Mouse (Mus musculus) cortical plate, adult 2 months (tissue): ENCODE measurements around the gene Gm36864. TPM values are rescaled to one million over a fixed set of nuclear protein-coding genes. Genes with fewer than 3 reads are reported as not detected.
A peak's percentile ranks its signal among the peaks of the same experiment; 100 is the strongest.

Source experiments
- H3K27ac ChIP-seq: fragments of 200-500 bp; 2 replicates; pipeline ENCODE4 v1.5.1; 2012; ENCODE audit warnings: low read length, control low read depth, inconsistent platforms; ENCODE audit not compliant: insufficient read depth
- H3K4me1 ChIP-seq: fragments of 200-500 bp; 2 replicates; pipeline ENCODE4 v1.6.1; 2011; ENCODE audit warnings: low read length; ENCODE audit not compliant: control insufficient read depth, insufficient read depth
- H3K4me3 ChIP-seq: fragments of 200-500 bp; 2 replicates; pipeline ENCODE4 v1.5.1; 2011; ENCODE audit warnings: mild to moderate bottlenecking, low read length, control low read depth; ENCODE audit not compliant: insufficient read depth
- CTCF ChIP-seq: fragments of 200-500 bp; IDR thresholded peaks from 2 replicates; pipeline ENCODE4 v1.5.1; 2011; ENCODE audit warnings: mild to moderate bottlenecking, control low read depth, low read length; ENCODE audit not compliant: insufficient read depth; ENCODE audit errors: extremely low read depth
- POLR2A ChIP-seq: fragments of 200-500 bp; IDR thresholded peaks from 2 replicates; pipeline ENCODE4 v1.6.1; 2011; ENCODE audit warnings: mild to moderate bottlenecking, low read length, control low read depth; ENCODE audit not compliant: insufficient read depth; ENCODE audit errors: extremely low read depth
- polyA plus RNA-seq: library from polyadenylated mRNA; depleted of rRNA; stranded (reverse); fragments of >200 nt; gene quantifications from 2 replicates; pipeline ENCODE4 v1.2.3, GENCODE M21; 2012; rRNA removed

The Gm36864 gene
- polyA plus RNA-seq, 1 experiment = not detected

GRCm38 (mm10) chr7:44273446-44273845 is 37.5 kb downstream of the Gm36864 start:
- no peaks in the 10 kb centered on the region for H3K4me1 ChIP-seq
- TF ChIP-seq POLR2A (no peak), CTCF (no peak)
- H3K4me3 ChIP-seq = no peak overlapping the region
- H3K27ac ChIP-seq = no peak overlapping the region

- no peak overlapping the region for H3K27ac ChIP-seq
- H3K4me3 ChIP-seq = no peak overlapping the region
- no peaks in the 10 kb centered on the region for H3K4me1 ChIP-seq
- TF ChIP-seq POLR2A (no peak), CTCF (no peak)
Observed at GRCm38 (mm10) chr7:44274096-44274495, 38.1 kb downstream of the Gm36864 start.

- Histone ChIP-seq H3K4me3 (no peak overlapping the region), H3K27ac (no peak overlapping the region), H3K4me1 (no peaks in the 10 kb centered on the region)
- TF ChIP-seq POLR2A (no peak), CTCF (no peak)
Observed at GRCm38 (mm10) chr7:44275546-44275945, 39.6 kb downstream of the Gm36864 start.

- no peak overlapping the region for H3K4me3 ChIP-seq
- H3K4me1 ChIP-seq = no peaks in the 10 kb centered on the region
- H3K27ac ChIP-seq = no peak overlapping the region
- TF ChIP-seq POLR2A (no peak), CTCF (no peak)
Observed at GRCm38 (mm10) chr7:44276461-44277249, 40.7 kb downstream of the Gm36864 start.

GRCm38 (mm10) chr7:44277250-44277622 is 41.3 kb downstream of the Gm36864 start:
- Histone ChIP-seq H3K4me3 (no peak overlapping the region), H3K27ac (no peak overlapping the region), H3K4me1 (no peaks in the 10 kb centered on the region; the same call in 1 of the 2 replicates)
- TF ChIP-seq POLR2A (no peak), CTCF (peak; percentile 68)

GRCm38 (mm10) chr7:44280959-44281358 is 45.0 kb downstream of the Gm36864 start:
- Histone ChIP-seq H3K27ac (no peak overlapping the region), H3K4me3 (no peak overlapping the region), H3K4me1 (no peaks in the 10 kb centered on the region; the same call in 1 of the 2 replicates)
- TF ChIP-seq POLR2A (no peak), CTCF (no peak)

GRCm38 (mm10) chr7:44281586-44281985 is 45.6 kb downstream of the Gm36864 start:
- no peak overlapping the region for H3K27ac ChIP-seq
- no peak for TF ChIP-seq CTCF
- no peak for TF ChIP-seq POLR2A
- H3K4me3 ChIP-seq = no peak overlapping the region
- no peaks in the 10 kb centered on the region; the same call in 1 of the 2 replicates for H3K4me1 ChIP-seq

- TF ChIP-seq CTCF (no peak), POLR2A (no peak)
- H3K27ac ChIP-seq = no peak overlapping the region
- H3K4me1 ChIP-seq = no peaks in the 10 kb centered on the region
Observed at GRCm38 (mm10) chr7:44287760-44288159, 51.8 kb downstream of the Gm36864 start.

GRCm38 (mm10) chr7:44290986-44291385 is 55.0 kb downstream of the Gm36864 start:
- Histone ChIP-seq H3K4me3 (no peak overlapping the region), H3K27ac (no peak overlapping the region), H3K4me1 (no peaks in the 10 kb centered on the region)
- TF ChIP-seq CTCF = no peak
- no peak for TF ChIP-seq POLR2A

More at GRCm38 (mm10) chr7:44287760-44288159, 51.8 kb downstream of the Gm36864 start:
- no peak overlapping the region for H3K4me3 ChIP-seq

- no peak overlapping the region for H3K4me3 ChIP-seq
- H3K27ac ChIP-seq = no peak overlapping the region
- H3K4me1 ChIP-seq = no peaks in the 10 kb centered on the region
- no peak for TF ChIP-seq POLR2A
- TF ChIP-seq CTCF = no peak
Observed at GRCm38 (mm10) chr7:44291418-44291817, 55.4 kb downstream of the Gm36864 start.

Other genes with a start within 250 kb of the Gm36864 start
- not detected in 2 replicates for gene Klk1b11, start 240.3 kb upstream of the Gm36864 start, polyA plus RNA-seq
- gene Klk1b26, start 224.0 kb upstream of the Gm36864 start, polyA plus RNA-seq = not detected in 2 replicates
- not detected in 2 replicates for gene Klk1b27, start 183.9 kb upstream of the Gm36864 start, polyA plus RNA-seq
- not detected in 2 replicates for gene Klk1b21, start 133.8 kb upstream of the Gm36864 start, polyA plus RNA-seq
- not detected in 2 replicates for gene Klk1b22, start 123.5 kb upstream of the Gm36864 start, polyA plus RNA-seq
- gene Klk1b16, start 99.4 kb upstream of the Gm36864 start, polyA plus RNA-seq = not detected in 2 replicates
- not detected in 2 replicates for gene Klk1b24, start 47.9 kb upstream of the Gm36864 start, polyA plus RNA-seq
- gene Klk1b3, start 38.0 kb upstream of the Gm36864 start, polyA plus RNA-seq = 0.13 and 0.15 TPM in 2 replicates
- gene Klk1b4, start 28.7 kb upstream of the Gm36864 start, polyA plus RNA-seq = not detected in 2 replicates
- not detected in 2 replicates for gene Klk1b5, start 20.2 kb upstream of the Gm36864 start, polyA plus RNA-seq
- gene Klk1, start 10.8 kb upstream of the Gm36864 start, polyA plus RNA-seq = not detected in 2 replicates
- 2.3 and 2.9 TPM in 2 replicates for gene 1700028J19Rik, start 10.5 kb downstream of the Gm36864 start, polyA plus RNA-seq
- 105 TPM in 2 replicates for gene 2410002F23Rik, start 10.5 kb downstream of the Gm36864 start, polyA plus RNA-seq
- gene Acp4, start 21.2 kb downstream of the Gm36864 start, polyA plus RNA-seq = not detected in 2 replicates
- not detected in 2 replicates for gene Gm15517, start 25.3 kb downstream of the Gm36864 start, polyA plus RNA-seq
- gene Clec11a, start 70.7 kb downstream of the Gm36864 start, polyA plus RNA-seq = 5.4 and 5.6 TPM in 2 replicates
- gene Shank1, start 74.1 kb downstream of the Gm36864 start, polyA plus RNA-seq = 106 and 113 TPM in 2 replicates
- 70.2 and 74.0 TPM in 2 replicates for gene Syt3, start 147.9 kb downstream of the Gm36864 start, polyA plus RNA-seq
- 3.7 and 4.3 TPM in 2 replicates for gene 1700008O03Rik, start 149.6 kb downstream of the Gm36864 start, polyA plus RNA-seq
- 190 and 192 TPM in 2 replicates for gene Lrrc4b, start 192.8 kb downstream of the Gm36864 start, polyA plus RNA-seq
- gene Aspdh, start 229.2 kb downstream of the Gm36864 start, polyA plus RNA-seq = 8.2 and 8.7 TPM in 2 replicates
- gene Josd2, start 231.8 kb downstream of the Gm36864 start, polyA plus RNA-seq = 232 and 256 TPM in 2 replicates